8 mouse cellular contexts compared by ENCODE assay signal in the genomic region with DNA sequence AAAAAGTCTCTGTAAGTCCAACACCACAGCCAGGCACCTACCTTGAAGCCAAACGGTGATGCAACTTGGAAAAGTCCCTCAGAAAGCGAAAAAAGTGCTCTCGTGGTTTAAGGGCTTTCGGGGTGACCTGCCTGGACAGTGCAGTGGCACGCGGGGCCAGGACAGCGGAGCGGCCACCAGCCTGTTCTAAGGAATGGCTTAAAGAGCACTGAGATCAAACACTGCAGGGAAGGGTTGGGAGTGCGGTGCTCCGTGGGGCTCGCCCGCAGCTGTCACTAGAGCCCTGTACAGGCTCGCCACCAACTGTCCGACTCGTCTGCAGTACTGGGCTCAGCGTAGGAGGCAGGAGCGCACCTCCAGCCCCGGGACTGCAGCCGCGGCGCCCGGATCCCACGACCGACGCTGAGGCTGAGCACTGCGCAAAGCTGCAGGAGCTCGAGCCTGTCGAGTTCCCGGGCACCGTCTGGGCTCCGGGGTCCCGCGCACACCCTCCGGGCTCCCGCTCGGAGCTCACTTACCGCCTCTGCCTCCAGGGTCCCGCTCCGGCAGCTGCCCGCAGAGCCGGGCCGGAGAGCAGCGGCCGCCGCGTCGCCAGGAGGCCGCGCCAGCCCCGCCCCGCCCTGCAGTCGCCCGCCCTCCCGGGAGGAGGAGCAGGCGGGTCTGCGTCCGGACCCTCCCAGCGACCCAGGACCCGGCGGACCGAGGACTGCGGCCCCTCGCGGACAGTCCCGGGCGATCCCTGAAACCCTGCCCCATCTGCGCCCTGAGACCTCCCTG. TPM values are rescaled to one million over a fixed set of nuclear protein-coding genes. Genes with fewer than 3 reads are reported as not detected.
DNase-seq lines count a peak whose midpoint lies in the region; ATAC-seq and TF ChIP-seq lines count a peak whose summit lies in the region.

TSS of gene Cgnl1 (minus strand) at position 612 of the 777 bp plus-strand sequence.

- TF ChIP-seq POLR2A in brain, embryonic 14.5 days (IDR thresholded peaks at IDR 0.05; ENCODE audit: borderline replicate concordance, extremely low read depth, insufficient read depth, insufficient read length, poor library complexity, severe bottlenecking), result 0 out of 2 replicates have a peak, but pooled peaks have one; percentile 20

- ATAC-seq in forebrain, embryonic 13.5 days, result peak; percentile 83
- ATAC-seq in megakaryocyte progenitor cell, adult 5-6 weeks (replicated peaks; ENCODE audit: poor library complexity), result peak; percentile 45

- no peak within 1 kb of the TSS for H3K27ac ChIP-seq in forebrain, embryonic 13.5 days

- no peak for TF ChIP-seq CTCF in brain, embryonic 14.5 days (IDR thresholded peaks at IDR 0.05; ENCODE audit: borderline replicate concordance, extremely low read depth, insufficient read depth, insufficient read length)

- peaks cover 52% of the 10 kb centered on the region for H3K27me3 ChIP-seq in forebrain, embryonic 13.5 days
- H3K27me3 ChIP-seq in splenic B cell, adult 2 months (ENCODE audit: control insufficient read depth, insufficient read depth, low read length, poor library complexity, severe bottlenecking), result no peaks in the 10 kb centered on the region; the same call in 1 of the 2 replicates

- peak within 1 kb of the TSS; percentile 53 for H3K4me3 ChIP-seq in forebrain, embryonic 13.5 days

- peak within 1 kb of the TSS; percentile 83 for H3K4me2 ChIP-seq in forebrain, embryonic 13.5 days

- peak within 1 kb of the TSS; percentile 60 for H3K9ac ChIP-seq in forebrain, embryonic 13.5 days

- WGBS in forebrain, embryonic 13.5 days, result under 1% methylated on average over 46 of the region's 67 CpGs

- H3K9me3 ChIP-seq in forebrain, embryonic 13.5 days (replicated peaks), result 0 out of 2 replicates have a peak, but pooled peaks cover 3% of the 10 kb centered on the region

- intact Hi-C loops in left cerebral cortex, postnatal 36 days (cut with DNase I), result no loop called here

- no peaks in the 10 kb centered on the region for H3K36me3 ChIP-seq in forebrain, embryonic 13.5 days (ENCODE audit: poor library complexity, severe bottlenecking)
- no peaks in the 10 kb centered on the region for H3K36me3 ChIP-seq in splenic B cell, adult 2 months (ENCODE audit: control insufficient read depth, insufficient read depth, low read length, poor library complexity, severe bottlenecking)

- DNase-seq in Muller cell, postnatal 12 days (ENCODE audit: inconsistent ontology term), result peak; percentile 85
- DNase-seq in brain, embryonic 14.5 days (ENCODE audit: low read depth), result peak; percentile 60
- peak; percentile 84 for DNase-seq in heart, postnatal 4 days
- peak; percentile 15 to 19 for DNase-seq in left cerebral cortex, postnatal 36 days (ENCODE audit: low spot score in 2 of 2)
- peak; percentile 13 for DNase-seq in splenic B cell, adult 2 months (ENCODE audit: low read depth, low spot score)
- no peak for DNase-seq in frontal cortex, postnatal 25 days (ENCODE audit: low spot score in 2 of 2)

- H3K4me1 ChIP-seq in forebrain, embryonic 13.5 days, result peaks cover 13% of the 10 kb centered on the region

RNA-seq across cellular contexts. Expression of gene Cgnl1, which starts in this region (rescaled TPM):
- 3.0 and 8.2 TPM in 2 replicates for polyA plus RNA-seq in brain, embryonic 14.5 days (2012; rRNA removed)
- 4.0 TPM in 2 replicates for polyA plus RNA-seq in forebrain, embryonic 13.5 days (2015; fragmentation: Nextera tagmentation; extraction: Ambion mirVana)
- total RNA-seq in heart, postnatal 4 days (2021), result 10 to 100 TPM; 55.8 to 56.7 TPM
- total RNA-seq in left cerebral cortex, postnatal 36 days (2021), result 10 to 100 TPM; 11.3 to 11.4 TPM
- 0.02 and 0.29 TPM in 2 replicates for total RNA-seq in megakaryocyte progenitor cell, adult 5-6 weeks (2015)
- total RNA-seq in megakaryocyte progenitor cell, adult 5-6 weeks (2017), result 0.24 and 0.29 TPM in 2 replicates

Comparison
In these comparisons a context has a peak if more than half of its experiments do, and no peak if none do; other contexts are left out.
1. RNA of gene Cgnl1 (total RNA-seq): 55.8 to 56.7 TPM in heart, postnatal 4 days and 11.3 to 11.4 TPM in left cerebral cortex, postnatal 36 days; 0.02 to 0.29 TPM in megakaryocyte progenitor cell, adult 5-6 weeks; every median in the first group is over 4 times any median in the second.
2. RNA of gene Cgnl1 (total RNA-seq): 55.8 to 56.7 TPM in heart, postnatal 4 days; 11.3 to 11.4 TPM in left cerebral cortex, postnatal 36 days; every median in the first group is over 4 times any median in the second.
3. Peak in ATAC-seq in megakaryocyte progenitor cell, adult 5-6 weeks; RNA of the gene not detected or under 1 TPM.
4. DNase-seq: peak in Muller cell, postnatal 12 days (single experiment), brain, embryonic 14.5 days (single experiment), heart, postnatal 4 days (single experiment), left cerebral cortex, postnatal 36 days (2 of 2) and splenic B cell, adult 2 months (single experiment); none in frontal cortex, postnatal 25 days (0 of 2).